Mouse (Mus musculus) limb, embryonic 14.5 days (tissue): ENCODE results near the gene Car11. TPM values are rescaled to one million over a fixed set of nuclear protein-coding genes. Genes with fewer than 3 reads are reported as not detected.

Experiments
- ATAC-seq: fragments of 200-750 bp; cut with Nextera tagmentation; 2 replicates; pipeline ENCODE4 v1.8.0; 2017; ENCODE audit warnings: low read depth, moderate number of reproducible peaks, moderate TSS enrichment; ENCODE audit not compliant: low FRiP score
- DNase-seq: peaks from one replicate; pipeline ENCODE4 v3.0.0-alpha.2; 2015; ENCODE audit warnings: low spot score
- H3K27ac ChIP-seq: fragments of 300-500 bp; sonication (generic); replicated peaks from 2 replicates; pipeline ENCODE4 v1.5.1; 2014; ENCODE audit warnings: low read depth, mild to moderate bottlenecking, low read length, moderate library complexity, mixed read lengths
- H3K27me3 ChIP-seq: fragments of 300-500 bp; sonication (generic); 2 replicates; pipeline ENCODE4 v1.6.1; 2014; ENCODE audit warnings: low read length, mixed read lengths; ENCODE audit not compliant: control insufficient read depth, insufficient read depth
- H3K36me3 ChIP-seq: fragments of 300-500 bp; sonication (generic); 2 replicates; pipeline ENCODE4 v1.6.1; 2014; ENCODE audit warnings: mild to moderate bottlenecking, low read length, moderate library complexity, mixed read lengths; ENCODE audit not compliant: control insufficient read depth, insufficient read depth
- H3K4me1 ChIP-seq: fragments of 300-500 bp; sonication (generic); 2 replicates; pipeline ENCODE4 v1.6.1; 2014; ENCODE audit warnings: antibody characterized with exemption, low read length, mixed read lengths; ENCODE audit not compliant: control insufficient read depth, insufficient read depth
- H3K4me2 ChIP-seq: fragments of 300-500 bp; sonication (generic); replicated peaks from 2 replicates; pipeline ENCODE4 v1.6.1; 2014; ENCODE audit warnings: low read depth, mild to moderate bottlenecking, low read length, moderate library complexity; ENCODE audit not compliant: severe bottlenecking
- H3K4me3 ChIP-seq: fragments of 300-500 bp; sonication (generic); replicated peaks from 2 replicates; pipeline ENCODE4 v1.5.1; 2014; ENCODE audit warnings: low read length
- H3K9ac ChIP-seq: fragments of 300-500 bp; sonication (generic); 2 replicates; pipeline ENCODE4 v1.6.1; 2014; ENCODE audit warnings: mild to moderate bottlenecking, low read depth, low read length, moderate library complexity; ENCODE audit not compliant: severe bottlenecking
- H3K9me3 ChIP-seq: fragments of 300-500 bp; sonication (generic); 2 replicates; pipeline ENCODE4 v1.6.1; 2016; ENCODE audit warnings: low read length; ENCODE audit not compliant: control insufficient read depth
- POLR2A ChIP-seq: fragments of 200-500 bp; IDR thresholded peaks from 2 replicates; pipeline ENCODE4 v1.8.0; 2012; ENCODE audit warnings: inconsistent platforms, mild to moderate bottlenecking, moderate library complexity, borderline replicate concordance; ENCODE audit not compliant: insufficient read depth, insufficient read length; ENCODE audit errors: extremely low read depth
- WGBS: fragments of 180-500 bp; shearing (Covaris S2); extraction: QIAGEN DNeasy Blood & Tissue Kit; methylation state at CpG from one replicate; pipeline ENCODE4 v1.1.7; 2014; 5-methylcytosine and 5-hydroxymethylcytosine counted together
- polyA plus RNA-seq, 2 experiments: library from polyadenylated mRNA; depleted of rRNA in 1 of 2; stranded (reverse) in 1 of 2; unstranded in 1 of 2; fragments of >200 nt; fragmentation: Nextera tagmentation in 1 of 2; extraction: Ambion mirVana in 1 of 2; gene quantifications; 2 replicates each; pipeline versions ENCODE4 v1.2.1 to v1.2.3; 2012 to 2014

Gene Car11
- polyA plus RNA-seq, 2 experiments = 9.5 to 34.1 TPM

DNA sequence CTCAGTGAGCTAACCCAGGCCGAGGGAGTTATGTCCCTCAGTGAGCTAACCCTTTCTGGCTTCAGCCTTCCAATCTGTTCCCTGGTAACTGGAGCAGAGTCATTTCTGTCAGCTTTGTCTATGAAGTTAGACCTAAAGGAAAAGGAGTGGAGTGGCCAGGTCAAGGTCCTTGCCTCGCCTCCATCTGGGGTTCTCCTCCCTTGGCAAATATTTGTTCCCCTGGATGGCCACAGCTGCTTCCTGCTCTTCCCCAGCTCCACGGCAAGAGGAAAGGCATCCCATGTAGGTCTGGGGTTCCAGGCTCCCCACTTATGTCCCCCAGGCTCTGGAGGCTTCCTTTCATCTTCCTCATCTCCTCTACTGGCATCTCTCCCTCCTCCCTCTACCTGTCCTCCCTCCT is 28.0 kb downstream of the Car11 start:
- Histone ChIP-seq H3K27me3 (no peaks in the 10 kb centered on the region), H3K27ac (no peak overlapping the region), H3K9me3 (no peaks in the 10 kb centered on the region), H3K4me3 (no peak overlapping the region), H3K4me1 (peaks cover 8% of the 10 kb centered on the region; the same call in 1 of the 2 replicates), H3K36me3 (peaks cover 59% of the 10 kb centered on the region), H3K9ac (no peak overlapping the region), H3K4me2 (no peak overlapping the region)
- TF ChIP-seq POLR2A = no peak
- WGBS = 77% methylated on average over 2 of the region's 3 CpGs
- DNase-seq = no peak
- no peak for ATAC-seq

- Histone ChIP-seq H3K4me3 (no peak overlapping the region), H3K4me1 (peaks cover 8% of the 10 kb centered on the region; the same call in 1 of the 2 replicates), H3K4me2 (no peak overlapping the region), H3K36me3 (peaks cover 27% of the 10 kb centered on the region), H3K9me3 (no peaks in the 10 kb centered on the region), H3K27ac (no peak overlapping the region), H3K9ac (peak overlapping the region; percentile 16; the same call in 1 of the 2 replicates), H3K27me3 (no peaks in the 10 kb centered on the region)
- TF ChIP-seq POLR2A = no peak
- DNase-seq = peak; percentile 49
- WGBS = 13% methylated on average over 16 of the region's 16 CpGs
- peak; percentile 27 for ATAC-seq
Observed at GRCm38 (mm10) chr7:45730727-45731431, 31.2 kb downstream of the Car11 start.

- Histone ChIP-seq H3K36me3 (peaks cover 8% of the 10 kb centered on the region; the same call in 1 of the 2 replicates), H3K4me3 (no peak overlapping the region), H3K27ac (no peak overlapping the region), H3K9me3 (no peaks in the 10 kb centered on the region), H3K4me2 (no peak overlapping the region), H3K27me3 (no peaks in the 10 kb centered on the region), H3K4me1 (peaks cover 8% of the 10 kb centered on the region; the same call in 1 of the 2 replicates), H3K9ac (no peak overlapping the region)
- no peak for TF ChIP-seq POLR2A
- no peak for DNase-seq
- WGBS = 66% methylated on average over 4 of the region's 5 CpGs
- ATAC-seq = no peak
Observed at GRCm38 (mm10) chr7:45733477-45733876, 33.8 kb downstream of the Car11 start.

DNA sequence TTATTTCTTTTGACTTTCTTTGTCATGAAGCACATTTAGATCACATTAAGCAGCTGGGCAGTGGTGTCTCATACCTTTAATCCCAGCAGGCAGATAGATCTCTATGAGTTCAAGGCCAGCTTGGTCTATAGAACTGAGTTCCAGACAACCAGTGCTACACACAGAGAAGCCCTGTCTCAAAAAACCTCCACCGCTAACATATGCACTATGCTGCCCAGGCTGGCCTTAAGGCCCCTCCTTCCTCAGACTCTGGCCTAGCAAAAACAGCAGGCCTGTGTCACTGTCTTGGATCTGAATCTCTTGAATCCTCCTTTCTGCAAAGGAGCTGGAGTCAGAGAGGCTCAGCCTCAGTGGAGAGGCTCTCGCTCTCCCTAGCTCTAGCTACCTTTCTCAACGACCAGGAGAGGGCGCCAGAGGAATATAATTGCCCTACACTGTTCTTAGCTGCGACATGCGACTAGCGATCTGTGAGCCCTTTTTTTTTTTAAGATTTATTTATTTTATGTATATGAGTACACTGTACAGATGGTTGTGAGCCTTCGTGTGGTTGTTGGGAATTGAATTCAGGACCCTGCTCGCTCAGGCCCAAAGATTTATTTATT is 39.6 kb downstream of the Car11 start:
- no peak overlapping the region for H3K27ac ChIP-seq
- DNase-seq (peak; percentile 72), ATAC-seq (peak; percentile 79; the same call in 1 of the 2 replicates)
- H3K4me1 ChIP-seq = no peaks in the 10 kb centered on the region
- no peak overlapping the region for H3K4me3 ChIP-seq
- no peaks in the 10 kb centered on the region for H3K27me3 ChIP-seq
- H3K9ac ChIP-seq = no peak overlapping the region
- no peaks in the 10 kb centered on the region for H3K36me3 ChIP-seq
- no peaks in the 10 kb centered on the region for H3K9me3 ChIP-seq
- WGBS = 11% methylated on average over 9 of the region's 9 CpGs
- H3K4me2 ChIP-seq = no peak overlapping the region
- TF ChIP-seq POLR2A = no peak

GRCm38 (mm10) chr7:45739820-45740219 is 40.2 kb downstream of the Car11 start:
- no peaks in the 10 kb centered on the region for H3K4me1 ChIP-seq
- 55% methylated on average over 7 of the region's 10 CpGs for WGBS
- no peak for ATAC-seq

More at GRCm38 (mm10) chr7:45739820-45740219, 40.2 kb downstream of the Car11 start:
- no peak for TF ChIP-seq POLR2A
- Histone ChIP-seq H3K27me3 (no peaks in the 10 kb centered on the region), H3K9ac (no peak overlapping the region), H3K4me3 (no peak overlapping the region), H3K9me3 (no peaks in the 10 kb centered on the region), H3K4me2 (no peak overlapping the region), H3K27ac (no peak overlapping the region), H3K36me3 (no peaks in the 10 kb centered on the region)
- DNase-seq = no peak
